Comparison of ENCODE assay signal across 27 mouse cellular contexts in the genomic region with DNA sequence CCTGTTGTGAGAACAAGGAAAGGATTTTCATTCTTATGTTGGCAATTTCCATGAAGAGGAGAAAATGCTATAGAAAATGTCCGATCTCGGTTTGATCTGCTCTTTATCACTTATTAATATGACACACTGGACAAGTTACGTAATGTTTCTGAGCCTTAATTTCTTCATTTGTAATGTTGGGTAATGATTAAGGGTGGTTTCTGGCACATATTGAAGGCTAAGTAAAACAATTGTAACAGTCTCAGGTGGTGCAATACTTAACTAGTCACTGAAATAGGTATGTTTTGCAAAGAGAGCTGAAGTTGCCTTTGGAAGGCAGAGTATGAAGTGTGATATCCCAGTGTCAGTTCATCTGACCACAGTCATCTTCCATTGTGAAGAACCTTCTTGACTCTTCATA.
A peak's percentile ranks its signal among the peaks of the same experiment; 100 is the strongest.
DNase-seq lines count a peak whose midpoint lies in the region; ATAC-seq and TF ChIP-seq lines count a peak whose summit lies in the region.
"Had no signal": no experiment of that assay in that cellular context is flagged by ENCODE, and none has a peak within 500 bp of the region (broad histone marks: within the 10 kb centered on the region; RNA-seq: fewer than 3 reads in every experiment).

No protein-coding gene starts in this region.

- no peaks in the 10 kb centered on the region for H3K4me1 ChIP-seq in kidney, adult 2 months (ENCODE audit: control insufficient read depth, insufficient read depth, low read length)
- H3K4me1 ChIP-seq in liver, postnatal 0 days (ENCODE audit: insufficient read depth), result peaks cover 3% of the 10 kb centered on the region; the same call in 1 of the 2 replicates
- no peaks in the 10 kb centered on the region for H3K4me1 ChIP-seq in liver, embryonic 11.5 days (replicated peaks; ENCODE audit: control insufficient read depth, insufficient read depth, low read length)
- H3K4me1 ChIP-seq: embryonic facial prominence, embryonic 10.5 days; embryonic facial prominence, embryonic 13.5 days; heart, embryonic 13.5 days had no signal

- H3K9ac ChIP-seq in liver, postnatal 0 days (replicated peaks), result no peak overlapping the region
- no peak overlapping the region for H3K9ac ChIP-seq in liver, embryonic 11.5 days (ENCODE audit: low read depth, low read length)
- H3K9ac ChIP-seq: embryonic facial prominence, embryonic 13.5 days; forebrain, postnatal 0 days; heart, embryonic 13.5 days; hindbrain, embryonic 14.5 days had no signal

- H3K36me3 ChIP-seq in kidney, adult 2 months (ENCODE audit: control insufficient read depth, insufficient read depth, low read length), result no peaks in the 10 kb centered on the region
- no peaks in the 10 kb centered on the region for H3K36me3 ChIP-seq in liver, postnatal 0 days (replicated peaks; ENCODE audit: insufficient read depth, low read length)
- no peaks in the 10 kb centered on the region for H3K36me3 ChIP-seq in liver, embryonic 11.5 days (ENCODE audit: control insufficient read depth, insufficient read depth, low read length)
- H3K36me3 ChIP-seq: embryonic facial prominence, embryonic 10.5 days; embryonic facial prominence, embryonic 13.5 days; heart, embryonic 13.5 days had no signal

- H3K4me2 ChIP-seq in liver, postnatal 0 days (ENCODE audit: low read depth, low read length), result no peak overlapping the region
- H3K4me2 ChIP-seq in liver, embryonic 11.5 days, result no peak overlapping the region
- H3K4me2 ChIP-seq: embryonic facial prominence, embryonic 13.5 days; heart, embryonic 13.5 days; hindbrain, embryonic 14.5 days had no signal

- no peak overlapping the region for H3K4me3 ChIP-seq in kidney, adult 2 months (ENCODE audit: insufficient read depth, low read depth, low read length)
- no peak overlapping the region for H3K4me3 ChIP-seq in liver, postnatal 0 days (ENCODE audit: low read depth, low read length)
- H3K4me3 ChIP-seq in liver, embryonic 11.5 days (ENCODE audit: low read depth, low read length), result no peak overlapping the region
- H3K4me3 ChIP-seq: embryonic facial prominence, embryonic 10.5 days; embryonic facial prominence, embryonic 13.5 days; heart, embryonic 13.5 days had no signal

- DNase-seq in kidney, adult 2 months, result peak; percentile 46
- no peak for DNase-seq in kidney, postnatal 4 days
- no peak for DNase-seq in liver, postnatal 0 days
- no peak for DNase-seq in liver, embryonic 11.5 days (ENCODE audit: low spot score)
- DNase-seq in lung, postnatal 14 days, result no peak
- no peak for DNase-seq in adrenal gland, postnatal 36 days
- DNase-seq: adrenal gland, adult 2 months; adrenal gland, postnatal 14 days; B cell, adult 2 months; cerebellum, adult 11-12 months; cerebellum, adult 8-10 months; cerebellum, postnatal 10 days; cerebellum, postnatal 36 days; embryo, embryonic 11 days; forebrain, postnatal 0 days; gastrocnemius, postnatal 25 days; heart, adult 11 months; heart, postnatal 14 days; heart, postnatal 4 days had no signal

- no peak for TF ChIP-seq EP300 in liver, postnatal 0 days (IDR thresholded peaks at IDR 0.05; ENCODE audit: low read depth)

- 74% methylated on average over 3 of the region's 3 CpGs for WGBS in kidney, adult 2 months
- WGBS in liver, postnatal 0 days (ENCODE audit: insufficient replicate concordance), result 91% methylated on average over 3 of the region's 3 CpGs
- 93% methylated on average over 3 of the region's 3 CpGs for WGBS in liver, embryonic 11.5 days

- no peak for TF ChIP-seq POLR2A in kidney, adult 2 months (IDR thresholded peaks at IDR 0.05; ENCODE audit: low read depth, low read length)

- ATAC-seq in liver, postnatal 0 days, result peak; percentile 26; the same call in 1 of the 2 replicates
- ATAC-seq in liver, embryonic 11.5 days (replicated peaks; ENCODE audit: low FRiP score), result no peak
- peak; percentile 46; the same call in 1 of the 2 replicates for ATAC-seq in granulocyte monocyte progenitor cell, adult 5-6 weeks (replicated peaks; ENCODE audit: poor library complexity, severe bottlenecking)
- ATAC-seq: forebrain, embryonic 14.5 days; forebrain, postnatal 0 days; hindbrain, postnatal 0 days; inflammation-experienced regulatory T-cells, adult 6 months had no signal

- no peak for TF ChIP-seq CTCF in kidney, adult 2 months (conservative IDR thresholded peaks at IDR 0.05; ENCODE audit: insufficient read depth, insufficient read length, low read depth, low read length)
- no peak for TF ChIP-seq CTCF in liver, postnatal 0 days (IDR thresholded peaks at IDR 0.05; ENCODE audit: low read depth)

- no peaks in the 10 kb centered on the region for H3K27me3 ChIP-seq in kidney, adult 2 months (replicated peaks; ENCODE audit: control insufficient read depth, insufficient read depth, low read length)
- H3K27me3 ChIP-seq in liver, postnatal 0 days (ENCODE audit: insufficient read depth, low read length), result no peaks in the 10 kb centered on the region
- no peaks in the 10 kb centered on the region for H3K27me3 ChIP-seq in liver, embryonic 11.5 days (replicated peaks; ENCODE audit: control insufficient read depth, insufficient read depth, low read length)
- H3K27me3 ChIP-seq: embryonic facial prominence, embryonic 13.5 days; heart, embryonic 13.5 days had no signal

- no peaks in the 10 kb centered on the region for H3K9me3 ChIP-seq in liver, postnatal 0 days (ENCODE audit: low read length)
- H3K9me3 ChIP-seq in liver, embryonic 11.5 days (ENCODE audit: control insufficient read depth, low read length), result no peaks in the 10 kb centered on the region
- H3K9me3 ChIP-seq: embryonic facial prominence, embryonic 10.5 days; embryonic facial prominence, embryonic 13.5 days; heart, embryonic 13.5 days had no signal

- H3K27ac ChIP-seq in kidney, adult 2 months (ENCODE audit: insufficient read depth, low read depth, low read length), result no peak overlapping the region
- H3K27ac ChIP-seq in liver, postnatal 0 days (ENCODE audit: low read depth), result 0 out of 2 replicates have a peak overlapping the region, but pooled peaks have one; percentile 23
- no peak overlapping the region for H3K27ac ChIP-seq in liver, embryonic 11.5 days (ENCODE audit: low read depth, low read length)
- H3K27ac ChIP-seq: embryonic facial prominence, embryonic 10.5 days; embryonic facial prominence, embryonic 13.5 days; heart, embryonic 13.5 days; hindbrain, embryonic 14.5 days; hindbrain, postnatal 0 days had no signal
